Mouse (Mus musculus): ENCODE measurements around the gene Cpne1.
A peak's percentile ranks its signal among the peaks of the same experiment; 100 is the strongest.
"Not testable (repeated sequence)": the region's sequence is repeated elsewhere in the genome, so short reads cannot be mapped to it uniquely, and the experiment has no call there.

Cpne1 gene

GRCm38 (mm10) chr2:156111358-156112079 lies at the start of gene Cpne1, which contains the start of gene Rbm12:
Gene Cpne1, minus strand, starts transcription at chr2:156111965.
Gene Rbm12, minus strand, starts transcription at chr2:156111978.
- peak; percentile 90 to 95 for DNase-seq

- peak in 1 of 2 experiments; percentile 14 for DNase-seq
Observed at GRCm38 (mm10) chr2:156151538-156151937, 39.8 kb upstream of the Cpne1 start.

DNA sequence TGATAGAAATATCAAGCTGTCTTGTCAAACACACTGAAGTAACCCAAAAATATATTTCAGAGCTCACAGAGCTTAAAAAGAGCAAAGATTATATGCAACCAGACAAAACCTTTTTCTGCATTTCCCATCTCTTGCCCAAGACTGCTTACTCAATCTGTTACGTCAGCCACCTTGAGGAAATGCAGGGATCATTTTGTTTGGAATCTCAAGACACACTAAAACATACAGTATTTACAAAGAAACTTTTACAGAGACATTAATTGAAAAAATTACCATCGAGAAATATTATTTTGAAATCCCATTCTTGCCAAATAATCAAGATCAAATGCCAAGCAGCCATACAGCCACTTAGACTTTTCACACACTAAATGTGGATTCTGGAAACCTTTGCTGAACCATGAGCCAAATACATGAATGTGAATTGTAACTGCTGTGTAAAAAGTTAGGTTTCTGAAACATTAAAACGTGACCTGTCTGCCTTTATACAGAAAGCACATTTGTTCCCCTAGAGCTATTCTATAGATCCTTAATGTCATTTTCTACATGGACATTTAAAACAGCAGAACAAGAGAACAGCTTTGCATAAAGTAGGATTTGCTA lies 35.7 kb upstream of the Cpne1 start:
- no peak for DNase-seq

DNA sequence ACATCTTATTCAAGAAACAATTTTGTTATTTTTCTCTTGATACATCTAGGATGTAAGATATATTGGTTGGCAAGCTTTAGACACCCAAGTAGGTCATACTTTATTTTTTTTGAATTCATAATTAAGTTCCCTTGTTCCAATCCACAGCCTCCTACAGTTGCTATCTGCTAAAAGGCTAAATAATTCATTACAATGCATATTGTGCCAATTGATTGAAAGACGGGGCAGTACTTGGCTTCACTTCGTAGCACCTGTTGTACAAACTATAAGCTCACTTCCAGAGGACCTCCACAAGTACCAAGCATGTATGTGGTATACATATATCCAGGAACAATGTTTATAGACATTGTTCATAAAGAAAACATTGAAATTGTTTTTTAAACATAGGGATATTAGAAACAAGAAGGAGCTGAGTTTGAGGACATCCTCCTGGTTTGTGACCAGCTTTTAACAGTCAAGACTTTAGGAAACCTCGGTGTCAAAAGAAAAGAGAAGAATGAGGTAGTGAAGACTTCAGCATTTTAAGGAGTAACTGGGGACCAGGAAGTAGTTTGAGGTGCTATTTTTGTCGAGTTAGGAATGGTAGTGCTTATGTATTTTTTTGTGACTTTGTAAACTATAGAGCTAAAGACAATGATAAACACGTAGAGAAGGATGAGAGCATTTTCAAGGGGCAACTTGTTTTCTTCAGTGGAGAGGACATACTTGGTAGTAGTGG lies 34.7 kb upstream of the Cpne1 start:
- no peak for DNase-seq

GRCm38 (mm10) chr2:156145486-156146130 lies 33.8 kb upstream of the Cpne1 start:
- no peak for DNase-seq

DNA sequence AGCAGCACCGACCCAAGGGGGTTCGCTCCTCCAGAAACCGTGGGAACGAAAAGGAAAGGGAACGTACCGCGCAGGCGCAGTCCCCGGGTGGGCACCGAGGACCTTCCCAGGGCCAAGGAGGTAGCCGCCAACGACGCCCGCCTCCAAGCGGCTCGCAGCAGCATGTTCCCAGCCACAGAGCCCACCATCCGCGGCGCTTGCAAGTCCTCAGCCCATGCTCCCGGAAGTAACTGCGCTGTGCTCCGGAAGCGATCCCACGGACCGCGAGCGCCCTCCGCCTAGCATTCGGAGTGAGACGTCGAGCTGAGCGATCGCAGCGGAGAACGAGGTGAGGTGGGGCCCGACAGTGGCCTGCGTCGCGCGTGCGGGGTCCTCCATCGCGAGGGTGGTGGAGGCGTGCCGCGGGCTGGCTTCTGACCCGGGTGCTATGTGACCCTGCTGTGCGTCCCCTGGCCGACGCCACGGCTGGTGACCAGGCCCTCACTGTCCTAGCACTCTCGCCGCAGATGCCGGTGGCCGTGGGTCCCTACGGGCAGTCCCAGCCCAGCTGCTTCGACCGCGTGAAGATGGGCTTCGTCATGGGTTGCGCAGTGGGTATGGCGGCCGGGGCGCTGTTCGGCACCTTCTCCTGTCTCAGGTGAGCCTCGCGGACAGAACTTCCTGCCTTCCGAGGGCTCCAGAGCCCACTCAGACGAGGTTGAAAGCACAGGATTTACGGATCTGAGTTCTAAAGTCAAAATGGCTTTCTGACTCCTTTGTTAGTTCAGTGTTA lies 32.4 kb upstream of the Cpne1 start, which contains the start of the genes Romo1 and Nfs1:
Gene Romo1 (plus strand): TSS at position 87 of the 772 bp plus-strand sequence.
Gene Nfs1 (minus strand): TSS at position 234 of the 772 bp plus-strand sequence.
- DNase-seq: peak; percentile 89 to 90

- no peak for DNase-seq
Observed at GRCm38 (mm10) chr2:156143367-156143766, 31.6 kb upstream of the Cpne1 start.

DNA sequence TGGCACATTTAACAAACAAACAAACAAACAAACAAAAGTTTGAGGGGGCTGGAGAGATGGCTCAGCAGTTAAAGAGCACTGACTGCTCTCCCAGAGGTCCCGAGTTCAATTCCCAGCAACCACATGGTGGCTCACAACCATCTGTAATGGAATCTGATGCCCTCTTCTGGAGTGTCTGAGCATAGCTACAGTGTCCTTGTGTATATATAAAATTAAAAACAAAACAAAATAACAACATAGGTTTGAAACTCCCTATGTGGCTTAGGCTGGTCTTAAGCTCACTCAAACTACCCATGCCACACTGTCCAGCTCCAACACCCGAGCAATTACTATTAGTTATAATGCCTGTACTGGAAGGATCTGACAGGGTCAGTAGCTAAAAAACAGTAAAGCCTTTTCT lies 31.1 kb upstream of the Cpne1 start:
- no peak for DNase-seq

DNA sequence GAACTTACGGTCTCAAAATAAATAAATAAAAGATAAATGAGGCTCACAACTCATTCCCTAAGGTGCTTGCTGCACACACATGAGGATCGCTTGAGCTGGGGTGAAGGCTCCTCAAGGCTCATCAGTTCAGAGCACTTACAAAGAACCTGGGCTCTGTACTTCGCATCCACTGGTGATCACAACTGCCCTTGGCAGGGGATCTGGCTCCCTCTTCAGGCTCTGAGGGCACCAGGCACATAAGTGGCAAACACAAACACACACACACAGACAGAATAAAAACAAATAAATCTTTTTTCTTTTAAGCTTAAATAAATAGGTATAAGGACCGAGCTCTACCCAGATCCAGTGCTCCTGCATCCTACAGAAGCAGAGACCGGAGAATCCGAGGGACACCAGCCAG lies 23.9 kb upstream of the Cpne1 start:
- DNase-seq: no peak

GRCm38 (mm10) chr2:156134161-156134560 lies 22.4 kb upstream of the Cpne1 start:
- DNase-seq: no peak

GRCm38 (mm10) chr2:156126992-156127391 lies 15.2 kb upstream of the Cpne1 start, which contains the start of gene Gm28036:
Gene Gm28036, minus strand, starts transcription at chr2:156127092.
- no peak for DNase-seq

DNA sequence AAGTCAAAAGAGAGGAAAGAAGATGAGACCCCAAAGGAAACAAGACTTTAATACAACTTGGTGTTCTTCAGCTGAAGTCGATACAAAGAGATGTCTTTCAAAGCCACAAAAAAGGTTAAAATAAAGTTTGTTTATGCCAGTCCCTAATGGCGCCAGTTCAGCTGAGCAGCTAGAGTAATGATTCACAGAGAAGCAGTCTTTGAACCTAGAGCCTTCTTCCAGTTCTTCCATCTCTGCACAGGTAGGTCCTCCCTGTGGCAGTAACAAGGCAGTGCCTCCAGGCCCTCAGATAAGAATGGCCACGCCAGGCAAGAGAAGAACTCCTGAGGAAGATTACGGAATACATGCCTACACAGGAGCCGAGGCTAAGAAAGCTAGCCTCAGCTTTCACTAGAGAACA lies 12.0 kb upstream of the Cpne1 start:
- no peak for DNase-seq

DNA sequence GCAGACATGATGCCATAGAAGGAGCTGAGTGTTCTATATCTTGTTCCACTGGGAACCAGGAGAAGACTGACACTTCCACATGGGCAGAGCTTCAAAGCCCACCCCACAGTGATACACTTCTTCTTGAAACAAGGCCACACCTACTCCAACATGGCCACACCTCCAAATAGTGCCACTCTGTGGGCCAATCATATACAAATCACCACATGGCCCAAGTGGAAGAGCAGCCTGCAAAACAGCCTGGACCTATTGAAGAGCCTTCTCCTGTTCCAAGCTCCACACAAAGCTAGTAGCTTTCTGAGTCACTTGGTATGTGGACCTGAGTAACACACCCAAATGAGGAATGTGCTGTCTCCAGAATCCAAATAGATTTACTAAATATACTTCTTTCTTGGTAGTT lies 7.8 kb upstream of the Cpne1 start:
- no peak for DNase-seq

- DNase-seq: not testable (repeated sequence)
Observed at GRCm38 (mm10) chr2:156112080-156112423, 287 bp upstream of the Cpne1 start.

DNA sequence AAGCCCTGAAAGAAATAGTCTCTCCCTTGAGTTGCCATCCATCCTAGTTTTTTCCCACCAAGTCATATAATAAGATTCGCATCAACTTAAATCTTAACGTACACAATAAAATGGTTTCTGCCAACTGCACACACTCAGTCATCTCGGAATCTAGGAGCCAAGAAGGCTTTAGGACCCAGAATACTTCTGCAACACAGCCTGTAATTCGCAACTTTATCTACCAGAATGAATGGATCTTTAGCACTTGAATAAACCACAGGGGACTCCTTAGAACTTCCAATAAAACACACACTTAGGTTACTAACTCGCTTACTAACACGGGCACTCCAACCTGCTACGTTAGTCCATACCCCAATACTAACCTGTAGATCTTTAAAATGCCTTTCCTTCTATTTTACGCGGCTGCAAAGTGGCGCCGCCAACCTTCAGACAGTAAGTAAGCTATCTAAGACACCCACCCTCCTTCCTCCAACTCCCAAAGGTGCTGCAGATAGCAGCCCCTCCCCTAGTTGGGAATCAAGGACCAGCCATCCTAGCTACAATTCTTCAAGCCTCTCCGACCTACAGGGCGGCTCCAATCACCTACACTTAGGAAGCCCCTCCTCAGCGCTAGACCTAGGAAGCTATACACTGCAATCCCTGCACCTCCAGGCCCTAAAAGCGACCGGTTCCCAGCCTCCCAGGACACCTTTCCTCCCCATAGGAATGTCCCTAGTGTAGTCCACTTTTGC lies 973 bp downstream of the Cpne1 start:
- peak; percentile 19 to 22 for DNase-seq

- DNase-seq: no peak
Observed at GRCm38 (mm10) chr2:156091926-156092325, 19.8 kb downstream of the Cpne1 start.

DNA sequence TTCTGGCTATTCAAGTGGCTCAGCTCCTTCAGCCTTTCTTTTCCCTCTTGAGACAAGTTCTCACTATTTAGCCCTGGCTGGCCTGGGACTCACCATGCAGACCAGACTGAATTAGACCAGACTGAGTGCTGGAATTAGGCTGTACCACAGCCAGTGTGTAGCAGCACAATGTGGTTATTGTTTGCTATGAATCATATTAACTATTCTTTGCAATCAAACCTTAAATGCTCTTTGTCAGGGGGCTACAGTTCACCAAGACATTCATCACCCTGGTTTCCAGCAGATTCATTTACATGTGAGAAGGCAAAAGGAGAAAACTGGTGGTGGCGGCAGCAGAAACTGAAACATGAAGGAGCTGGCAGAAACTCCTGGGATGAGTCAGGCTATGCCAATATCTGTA lies 22.0 kb downstream of the Cpne1 start:
- no peak for DNase-seq

- no peak for DNase-seq
Observed at GRCm38 (mm10) chr2:156087391-156088110, 24.2 kb downstream of the Cpne1 start.

DNA sequence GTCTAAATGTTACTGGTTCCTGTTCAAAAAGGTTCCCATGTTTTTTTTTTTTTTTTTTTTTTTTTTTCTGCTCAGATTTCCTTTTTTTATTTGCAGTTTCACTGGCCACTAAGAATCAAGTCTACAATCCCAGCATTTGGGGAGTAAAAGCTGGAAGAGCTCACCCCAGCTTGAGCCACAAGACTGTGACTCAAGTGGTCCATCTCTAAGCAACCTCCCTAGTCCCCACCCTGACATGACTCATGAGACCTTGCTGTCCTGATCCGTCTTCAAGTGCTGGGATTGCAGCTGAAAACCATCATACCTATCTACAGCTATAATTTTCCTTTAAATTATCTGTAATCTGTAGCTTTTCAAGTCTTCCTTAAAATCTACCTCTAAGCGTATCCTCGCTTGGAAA lies 27.2 kb downstream of the Cpne1 start:
- DNase-seq: no peak

- DNase-seq: no peak
Observed at GRCm38 (mm10) chr2:156080391-156080790, 31.4 kb downstream of the Cpne1 start.

- DNase-seq: peak; percentile 40 to 46
Observed at GRCm38 (mm10) chr2:156079674-156080073, 32.1 kb downstream of the Cpne1 start.

Measured in cerebellum, adult 18-20 months (tissue).